Mouse (Mus musculus) brain, embryonic 14.5 days (tissue): ENCODE measurements around the gene Creb3l1. TPM values are rescaled to one million over a fixed set of nuclear protein-coding genes. Genes with fewer than 3 reads are reported as not detected.

ENCODE experiments used
- DNase-seq: peaks from one replicate; pipeline ENCODE4 v3.0.0-alpha.2; 2011; ENCODE audit warnings: low read depth
- CTCF ChIP-seq: fragments of 200-500 bp; IDR thresholded peaks from 2 replicates; pipeline ENCODE4 v1.5.1; 2012; ENCODE audit warnings: inconsistent platforms, mild to moderate bottlenecking, moderate library complexity, borderline replicate concordance; ENCODE audit not compliant: insufficient read depth, insufficient read length; ENCODE audit errors: extremely low read depth
- POLR2A ChIP-seq: fragments of 200-500 bp; IDR thresholded peaks from 2 replicates; pipeline ENCODE4 v1.6.1; 2012; ENCODE audit warnings: mild to moderate bottlenecking, inconsistent platforms, borderline replicate concordance; ENCODE audit not compliant: poor library complexity, insufficient read depth, insufficient read length, severe bottlenecking; ENCODE audit errors: extremely low read depth
- polyA plus RNA-seq: library from polyadenylated mRNA; depleted of rRNA; stranded (reverse); fragments of >200 nt; gene quantifications from 2 replicates; pipeline ENCODE4 v1.2.3, GENCODE M21; 2012

Creb3l1 gene
- polyA plus RNA-seq, 1 experiment, result 4.7 TPM

GRCm38 (mm10) chr2:92058469-92058868 is 34.2 kb upstream of the Creb3l1 start:
- peak; percentile 91 for DNase-seq
- TF ChIP-seq POLR2A (no peak), CTCF (peak; percentile 99)

GRCm38 (mm10) chr2:92056760-92057159 is 32.5 kb upstream of the Creb3l1 start:
- DNase-seq, result no peak
- TF ChIP-seq POLR2A, result no peak
- TF ChIP-seq CTCF, result no peak

- no peak for TF ChIP-seq POLR2A
- TF ChIP-seq CTCF, result peak; percentile 68
- DNase-seq, result peak; percentile 73
Measured at GRCm38 (mm10) chr2:92055831-92056236, 31.5 kb upstream of the Creb3l1 start.

- TF ChIP-seq CTCF (no peak), POLR2A (peak; percentile 22; the same call in 1 of the 2 replicates)
- peak; percentile 94 for DNase-seq
Measured at GRCm38 (mm10) chr2:92055101-92055813, 31.0 kb upstream of the Creb3l1 start.

GRCm38 (mm10) chr2:92052754-92053153 is 28.5 kb upstream of the Creb3l1 start:
- TF ChIP-seq POLR2A, result no peak
- no peak for TF ChIP-seq CTCF
- DNase-seq, result peak; percentile 32

- TF ChIP-seq POLR2A (no peak), CTCF (no peak)
- no peak for DNase-seq
Measured at GRCm38 (mm10) chr2:92052188-92052587, 27.9 kb upstream of the Creb3l1 start.

GRCm38 (mm10) chr2:92048034-92048690 is 23.9 kb upstream of the Creb3l1 start:
- no peak for DNase-seq
- TF ChIP-seq POLR2A (no peak), CTCF (no peak)

GRCm38 (mm10) chr2:92047601-92048000 is 23.3 kb upstream of the Creb3l1 start:
- no peak for TF ChIP-seq CTCF
- TF ChIP-seq POLR2A, result no peak

GRCm38 (mm10) chr2:92043285-92043684 is 19.0 kb upstream of the Creb3l1 start:
- DNase-seq, result peak; percentile 41
- TF ChIP-seq POLR2A (no peak), CTCF (no peak)

More at GRCm38 (mm10) chr2:92047601-92048000, 23.3 kb upstream of the Creb3l1 start:
- DNase-seq, result no peak

- DNase-seq, result no peak
- TF ChIP-seq CTCF, result no peak
Measured at GRCm38 (mm10) chr2:92041538-92041937, 17.2 kb upstream of the Creb3l1 start.

- DNase-seq, result no peak
Measured at GRCm38 (mm10) chr2:92034273-92034672, 10.0 kb upstream of the Creb3l1 start.

GRCm38 (mm10) chr2:92030554-92030953 is 6.3 kb upstream of the Creb3l1 start:
- TF ChIP-seq CTCF, result no peak
- no peak for TF ChIP-seq POLR2A
- DNase-seq, result peak; percentile 66

More at GRCm38 (mm10) chr2:92034273-92034672, 10.0 kb upstream of the Creb3l1 start:
- TF ChIP-seq CTCF (no peak), POLR2A (no peak)
